Mouse (Mus musculus) E14TG2a.4 (cell line): ENCODE data around the gene Ppm1d.

Experiments used
- CTCF ChIP-seq: conservative IDR thresholded peaks from 2 replicates; pipeline ENCODE4 v1.5.1; 2014; ENCODE audit warnings: low read length
- POU5F1 ChIP-seq: IDR thresholded peaks from 2 replicates; pipeline ENCODE4 v1.6.1; 2014; ENCODE audit warnings: low read length, borderline replicate concordance

GRCm38 (mm10) chr11:85392179-85392863 is 81.3 kb downstream of the Ppm1d start:
- TF ChIP-seq CTCF (no peak), POU5F1 (no peak)
